Mouse (Mus musculus) subcutaneous adipose tissue, adult 2 months (tissue): Measurements from ENCODE around the gene Tspan2. TPM values are rescaled to one million over a fixed set of nuclear protein-coding genes. Genes with fewer than 3 reads are reported as not detected.

ENCODE experiments used
- polyA plus RNA-seq: library from polyadenylated mRNA; depleted of rRNA; stranded (reverse); fragments of >200 nt; gene quantifications from 2 replicates; pipeline ENCODE4 v1.2.3, GENCODE M21; 2012; ENCODE audit warnings: low replicate concordance; rRNA removed

Gene Tspan2
- 8.3 and 18.4 TPM in 2 replicates for polyA plus RNA-seq

DNA sequence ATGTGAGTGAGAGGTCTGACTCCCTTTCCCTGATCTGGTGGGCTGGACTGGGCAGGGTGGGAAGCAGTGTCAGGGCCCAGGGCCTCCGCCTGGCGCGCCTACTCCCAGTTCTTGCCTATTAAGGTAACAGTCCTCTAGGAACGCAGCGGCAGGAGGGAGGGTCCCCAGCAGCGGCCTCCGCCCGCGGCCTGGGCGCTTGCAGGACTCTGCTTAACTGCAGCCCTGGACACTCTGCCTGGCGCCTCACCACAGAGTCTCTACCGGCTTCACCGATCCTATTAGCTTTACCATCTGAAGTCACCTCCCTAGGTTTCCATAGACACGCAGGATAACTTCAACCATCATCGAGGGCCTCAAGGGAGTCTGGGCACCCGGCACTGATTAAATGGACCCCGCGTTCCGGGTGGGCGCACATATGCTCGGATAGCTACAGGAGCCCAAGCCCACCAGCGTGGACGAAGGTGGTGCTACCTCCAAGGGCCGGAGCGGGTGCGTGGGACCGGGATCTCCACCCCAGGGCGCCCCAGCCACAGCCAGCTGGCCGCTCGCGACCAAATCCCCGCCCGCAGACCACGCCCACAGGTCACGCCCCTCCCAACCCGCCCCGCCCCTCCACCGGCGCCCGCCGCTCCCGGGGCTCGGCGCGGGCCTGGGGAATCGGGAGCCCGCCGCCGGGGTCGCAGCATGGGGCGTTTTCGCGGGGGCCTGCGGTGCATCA, at the start of gene Tspan2:
TSS of gene Tspan2 (plus strand) at position 217 of the 718 bp plus-strand sequence.

DNA sequence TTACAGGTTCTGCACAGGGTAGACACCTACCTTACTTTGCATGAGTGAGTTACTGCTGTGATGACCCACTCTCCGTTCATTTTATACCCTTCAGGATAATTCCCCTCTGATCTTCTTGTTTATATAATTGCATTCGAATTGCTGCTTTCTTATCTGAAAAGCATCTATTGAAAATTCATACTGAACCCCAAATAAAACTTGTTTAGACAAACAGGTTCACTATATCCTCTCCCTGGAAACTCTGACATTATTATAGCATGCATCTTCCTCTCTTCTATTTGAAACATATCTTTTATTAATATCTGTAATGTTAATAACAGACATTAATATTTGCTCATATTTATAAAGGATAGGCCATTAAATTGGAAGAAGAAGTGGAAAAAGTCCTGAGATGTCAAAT, 48.3 kb downstream of the Tspan2 start, which contains the start of gene Tshb:
TSS of gene Tshb (minus strand) at position 101 of the 400 bp plus-strand sequence.

Other genes with a start within 250 kb of the Tspan2 start
- gene Tshb, start 48.2 kb downstream of the Tspan2 start, polyA plus RNA-seq: not detected in 2 replicates
- not detected in 2 replicates for gene Sycp1, start 201.6 kb downstream of the Tspan2 start, polyA plus RNA-seq
- not detected in 2 replicates for gene Nr1h5, start 229.6 kb downstream of the Tspan2 start, polyA plus RNA-seq